Comparison of ENCODE assay signal across 16 mouse cellular contexts in the genomic region with DNA sequence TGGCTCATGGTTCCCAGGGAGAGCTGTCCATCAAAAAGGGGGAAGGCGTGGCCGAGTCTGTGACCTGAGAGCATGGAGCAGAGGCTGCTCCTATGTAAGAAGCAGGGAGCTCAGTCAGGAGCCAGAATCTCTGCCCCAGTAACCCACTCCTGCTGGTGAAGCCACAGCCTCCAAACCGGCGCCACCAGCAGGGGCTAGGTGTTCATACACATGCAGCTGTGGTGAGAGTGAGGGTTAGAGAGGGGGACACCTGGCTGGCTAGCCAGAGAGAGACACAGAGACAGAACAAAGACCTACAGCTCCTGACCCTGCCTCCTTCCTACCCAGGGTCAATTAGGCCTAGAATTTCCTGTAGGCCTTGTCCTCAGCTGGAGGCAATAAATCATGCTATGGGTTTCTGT.
DNase-seq lines count a peak whose midpoint lies in the region; ATAC-seq and TF ChIP-seq lines count a peak whose summit lies in the region.
"Had no signal": no experiment of that assay in that cellular context is flagged by ENCODE, and none has a peak within 500 bp of the region (broad histone marks: within the 10 kb centered on the region; RNA-seq: fewer than 3 reads in every experiment).

No protein-coding gene starts in this region.

- WGBS in hindbrain, embryonic 11.5 days: 34% methylated on average over 4 of the region's 4 CpGs
- WGBS in hindbrain, postnatal 0 days: 40% methylated on average over 4 of the region's 4 CpGs
- 48% methylated on average over 4 of the region's 4 CpGs for WGBS in midbrain, postnatal 0 days
- WGBS in midbrain, embryonic 16.5 days: 46% methylated on average over 4 of the region's 4 CpGs
- WGBS in neural tube, embryonic 11.5 days: 20% methylated on average over 4 of the region's 4 CpGs

- no peak overlapping the region for H3K4me2 ChIP-seq in hindbrain, embryonic 11.5 days (replicated peaks; ENCODE audit: low read depth, low read length)
- no peak overlapping the region for H3K4me2 ChIP-seq in hindbrain, postnatal 0 days (ENCODE audit: low read depth, low read length)
- no peak overlapping the region for H3K4me2 ChIP-seq in midbrain, postnatal 0 days (ENCODE audit: low read depth, low read length, poor library complexity, severe bottlenecking)
- no peak overlapping the region for H3K4me2 ChIP-seq in midbrain, embryonic 16.5 days (ENCODE audit: low read length)
- H3K4me2 ChIP-seq in neural tube, embryonic 11.5 days (ENCODE audit: low read depth): no peak overlapping the region
- H3K4me2 ChIP-seq: liver, embryonic 15.5 days had no signal

- H3K4me3 ChIP-seq in hindbrain, embryonic 11.5 days (ENCODE audit: low read depth, low read length): no peak overlapping the region
- no peak overlapping the region for H3K4me3 ChIP-seq in hindbrain, postnatal 0 days (ENCODE audit: low read length)
- no peak overlapping the region for H3K4me3 ChIP-seq in midbrain, postnatal 0 days (ENCODE audit: low read depth, low read length)
- no peak overlapping the region for H3K4me3 ChIP-seq in midbrain, embryonic 16.5 days (ENCODE audit: low read depth, low read length)
- H3K4me3 ChIP-seq in neural tube, embryonic 11.5 days (ENCODE audit: low read depth, low read length): no peak overlapping the region
- H3K4me3 ChIP-seq: layer of hippocampus, adult 2 months; liver, embryonic 15.5 days had no signal

- H3K27ac ChIP-seq in hindbrain, embryonic 11.5 days (ENCODE audit: low read depth, low read length): peak overlapping the region; percentile 48; the same call in 1 of the 2 replicates
- no peak overlapping the region for H3K27ac ChIP-seq in hindbrain, postnatal 0 days
- H3K27ac ChIP-seq in midbrain, postnatal 0 days (ENCODE audit: low read depth, low read length): no peak overlapping the region
- no peak overlapping the region for H3K27ac ChIP-seq in midbrain, embryonic 16.5 days (ENCODE audit: low read length)
- peak overlapping the region; percentile 49; the same call in 1 of the 2 replicates for H3K27ac ChIP-seq in neural tube, embryonic 11.5 days (ENCODE audit: low read depth, low read length)
- H3K27ac ChIP-seq: layer of hippocampus, adult 2 months; liver, embryonic 15.5 days had no signal

- no peaks in the 10 kb centered on the region for H3K9me3 ChIP-seq in hindbrain, embryonic 11.5 days (ENCODE audit: control insufficient read depth, low read length)
- H3K9me3 ChIP-seq in hindbrain, postnatal 0 days (ENCODE audit: low read length): no peaks in the 10 kb centered on the region
- no peaks in the 10 kb centered on the region for H3K9me3 ChIP-seq in midbrain, postnatal 0 days (ENCODE audit: low read length)
- H3K9me3 ChIP-seq in midbrain, embryonic 16.5 days (replicated peaks; ENCODE audit: control insufficient read depth, low read length, poor library complexity, severe bottlenecking): no peaks in the 10 kb centered on the region
- no peaks in the 10 kb centered on the region for H3K9me3 ChIP-seq in neural tube, embryonic 11.5 days (ENCODE audit: control insufficient read depth, low read length)
- H3K9me3 ChIP-seq: liver, embryonic 15.5 days had no signal

- TF ChIP-seq CTCF in hindbrain, postnatal 0 days (IDR thresholded peaks at IDR 0.05; ENCODE audit: low read depth): no peak; the same call in 1 of the 2 replicates
- peak; percentile 15; the same call in 1 of the 2 replicates for TF ChIP-seq CTCF in midbrain, postnatal 0 days (IDR thresholded peaks at IDR 0.05)

- peak; percentile 58 for DNase-seq in hindbrain, embryonic 11.5 days (ENCODE audit: low spot score)
- DNase-seq in hindbrain, postnatal 0 days (ENCODE audit: low spot score): no peak
- DNase-seq in midbrain, postnatal 0 days (ENCODE audit: low spot score): no peak
- peak; percentile 53 for DNase-seq in embryo, embryonic 9.5 days (ENCODE audit: extremely low spot score)
- DNase-seq in neural tube, embryonic 11.5 days (ENCODE audit: low spot score): peak; percentile 35
- DNase-seq in layer of hippocampus, adult 9-11 months: no peak
- no peak for DNase-seq in right cerebral cortex, postnatal 4 days
- DNase-seq: cerebellum, adult 9-11 months; heart, postnatal 10 days; kidney, adult 8-10 months; spleen, adult 18-20 months; thymus, postnatal 14 days had no signal

- peak overlapping the region; percentile 5; the same call in 1 of the 2 replicates for H3K9ac ChIP-seq in hindbrain, embryonic 11.5 days (ENCODE audit: low read depth, low read length)
- H3K9ac ChIP-seq in hindbrain, postnatal 0 days (replicated peaks; ENCODE audit: low read length): no peak overlapping the region
- no peak overlapping the region for H3K9ac ChIP-seq in midbrain, postnatal 0 days (replicated peaks; ENCODE audit: low read length, poor library complexity, severe bottlenecking)
- no peak overlapping the region for H3K9ac ChIP-seq in midbrain, embryonic 16.5 days (ENCODE audit: low read depth, low read length)
- 0 out of 2 replicates have a peak overlapping the region, but pooled peaks have one; percentile 22 for H3K9ac ChIP-seq in neural tube, embryonic 11.5 days (ENCODE audit: low read length)
- H3K9ac ChIP-seq: liver, embryonic 15.5 days had no signal

- no peaks in the 10 kb centered on the region for H3K27me3 ChIP-seq in hindbrain, embryonic 11.5 days (ENCODE audit: control insufficient read depth, insufficient read depth, low read length)
- H3K27me3 ChIP-seq in hindbrain, postnatal 0 days (ENCODE audit: insufficient read depth, low read length): no peaks in the 10 kb centered on the region
- H3K27me3 ChIP-seq in midbrain, postnatal 0 days (ENCODE audit: insufficient read depth, low read length): no peaks in the 10 kb centered on the region
- no peaks in the 10 kb centered on the region for H3K27me3 ChIP-seq in midbrain, embryonic 16.5 days (ENCODE audit: control insufficient read depth, insufficient read depth, low read depth, low read length)
- H3K27me3 ChIP-seq in neural tube, embryonic 11.5 days (ENCODE audit: control insufficient read depth, insufficient read depth, low read length): no peaks in the 10 kb centered on the region
- H3K27me3 ChIP-seq: liver, embryonic 15.5 days had no signal

- ATAC-seq in hindbrain, embryonic 11.5 days (ENCODE audit: low FRiP score): peak; percentile 28
- no peak for ATAC-seq in hindbrain, postnatal 0 days
- no peak for ATAC-seq in midbrain, postnatal 0 days (ENCODE audit: low FRiP score)
- no peak for ATAC-seq in midbrain, embryonic 16.5 days
- no peak for ATAC-seq in neural tube, embryonic 11.5 days (ENCODE audit: insufficient read depth, low FRiP score, low TSS enrichment)
- ATAC-seq: CD4-positive, CD25-positive, alpha-beta regulatory T cell, adult 4 months had no signal

- H3K4me1 ChIP-seq in hindbrain, embryonic 11.5 days (replicated peaks; ENCODE audit: control insufficient read depth, insufficient read depth, low read length): peaks cover 5% of the 10 kb centered on the region; the same call in 1 of the 2 replicates
- no peaks in the 10 kb centered on the region for H3K4me1 ChIP-seq in hindbrain, postnatal 0 days (ENCODE audit: insufficient read depth, low read length)
- no peaks in the 10 kb centered on the region for H3K4me1 ChIP-seq in midbrain, postnatal 0 days (ENCODE audit: insufficient read depth, low read length)
- H3K4me1 ChIP-seq in midbrain, embryonic 16.5 days (ENCODE audit: control insufficient read depth, insufficient read depth, low read length): 0 out of 2 replicates have a peak, but pooled peaks cover 3% of the 10 kb centered on the region
- H3K4me1 ChIP-seq in neural tube, embryonic 11.5 days (ENCODE audit: control insufficient read depth, insufficient read depth, low read length): peaks cover 25% of the 10 kb centered on the region
- H3K4me1 ChIP-seq: liver, embryonic 15.5 days had no signal

- no peaks in the 10 kb centered on the region for H3K36me3 ChIP-seq in hindbrain, embryonic 11.5 days (ENCODE audit: control insufficient read depth, insufficient read depth, low read length)
- H3K36me3 ChIP-seq in hindbrain, postnatal 0 days (ENCODE audit: insufficient read depth, low read length): no peaks in the 10 kb centered on the region
- H3K36me3 ChIP-seq in midbrain, postnatal 0 days (ENCODE audit: insufficient read depth, low read length): no peaks in the 10 kb centered on the region
- no peaks in the 10 kb centered on the region for H3K36me3 ChIP-seq in midbrain, embryonic 16.5 days (ENCODE audit: control insufficient read depth, insufficient read depth, low read length)
- H3K36me3 ChIP-seq in neural tube, embryonic 11.5 days (ENCODE audit: control insufficient read depth, insufficient read depth, low read length): no peaks in the 10 kb centered on the region
- H3K36me3 ChIP-seq: liver, embryonic 15.5 days had no signal

Comparison
In these comparisons a context has a peak if more than half of its experiments do, and no peak if none do; other contexts are left out.
1. DNase-seq: peak in hindbrain, embryonic 11.5 days (single experiment), embryo, embryonic 9.5 days (single experiment) and neural tube, embryonic 11.5 days (single experiment); none in hindbrain, postnatal 0 days (single experiment), midbrain, postnatal 0 days (single experiment), layer of hippocampus, adult 9-11 months (single experiment) and right cerebral cortex, postnatal 4 days (single experiment).
2. H3K27ac ChIP-seq: peak in hindbrain, embryonic 11.5 days (single experiment) and neural tube, embryonic 11.5 days (single experiment); none in hindbrain, postnatal 0 days (single experiment), midbrain, postnatal 0 days (single experiment) and midbrain, embryonic 16.5 days (single experiment).
3. H3K9ac ChIP-seq: peak in hindbrain, embryonic 11.5 days (single experiment) and neural tube, embryonic 11.5 days (single experiment); none in hindbrain, postnatal 0 days (single experiment), midbrain, postnatal 0 days (single experiment) and midbrain, embryonic 16.5 days (single experiment).